Mouse (Mus musculus): ENCODE results near the gene Pnkd.
"Not testable (repeated sequence)": the region's sequence is repeated elsewhere in the genome, so short reads cannot be mapped to it uniquely, and the experiment has no call there.

The Pnkd gene

GRCm38 (mm10) chr1:74332241-74332763, 47.6 kb downstream of the Pnkd start:
- DNase-seq: peak; percentile 98

DNA sequence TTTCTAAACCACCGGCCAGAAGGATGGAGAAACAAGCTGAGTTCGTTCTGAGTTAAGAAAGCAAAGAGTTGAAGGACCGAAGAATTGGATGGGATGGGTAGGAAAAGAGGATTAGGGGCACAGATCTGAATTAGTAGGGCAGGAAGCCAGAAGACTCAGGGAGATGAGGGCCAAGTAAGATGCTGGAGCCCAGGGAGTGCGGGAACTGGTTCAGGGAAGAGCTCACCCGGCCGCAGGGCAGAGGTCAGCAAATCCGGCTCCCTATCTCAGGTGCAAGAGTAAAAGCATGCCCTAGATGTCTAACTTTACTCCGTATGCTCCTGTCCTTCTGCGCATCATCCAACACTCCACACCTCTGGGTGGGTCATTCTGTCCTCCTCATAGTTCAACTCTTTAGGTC, 48.2 kb downstream of the Pnkd start:
- DNase-seq: no peak

DNA sequence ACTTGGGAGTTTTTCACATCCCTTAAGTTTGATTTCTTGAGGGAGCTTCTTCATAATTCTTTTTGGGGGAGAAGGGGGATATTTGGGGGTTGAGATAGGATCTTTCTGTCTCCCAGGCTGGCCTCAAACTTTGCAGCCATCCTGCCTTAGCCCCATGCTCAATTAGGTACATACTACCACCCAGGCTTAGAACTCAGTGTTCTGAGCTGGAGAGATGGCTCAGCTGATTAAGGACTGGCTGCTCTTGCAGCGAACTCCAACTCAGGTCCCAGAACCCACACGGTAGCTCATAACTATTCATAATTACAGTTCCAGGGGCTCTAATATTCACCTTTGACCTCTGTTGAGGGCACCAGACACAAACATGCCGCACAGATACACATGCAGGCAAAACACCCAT, 49.9 kb downstream of the Pnkd start:
- DNase-seq: no peak

GRCm38 (mm10) chr1:74335033-74335432, 50.3 kb downstream of the Pnkd start:
- DNase-seq: no peak

DNA sequence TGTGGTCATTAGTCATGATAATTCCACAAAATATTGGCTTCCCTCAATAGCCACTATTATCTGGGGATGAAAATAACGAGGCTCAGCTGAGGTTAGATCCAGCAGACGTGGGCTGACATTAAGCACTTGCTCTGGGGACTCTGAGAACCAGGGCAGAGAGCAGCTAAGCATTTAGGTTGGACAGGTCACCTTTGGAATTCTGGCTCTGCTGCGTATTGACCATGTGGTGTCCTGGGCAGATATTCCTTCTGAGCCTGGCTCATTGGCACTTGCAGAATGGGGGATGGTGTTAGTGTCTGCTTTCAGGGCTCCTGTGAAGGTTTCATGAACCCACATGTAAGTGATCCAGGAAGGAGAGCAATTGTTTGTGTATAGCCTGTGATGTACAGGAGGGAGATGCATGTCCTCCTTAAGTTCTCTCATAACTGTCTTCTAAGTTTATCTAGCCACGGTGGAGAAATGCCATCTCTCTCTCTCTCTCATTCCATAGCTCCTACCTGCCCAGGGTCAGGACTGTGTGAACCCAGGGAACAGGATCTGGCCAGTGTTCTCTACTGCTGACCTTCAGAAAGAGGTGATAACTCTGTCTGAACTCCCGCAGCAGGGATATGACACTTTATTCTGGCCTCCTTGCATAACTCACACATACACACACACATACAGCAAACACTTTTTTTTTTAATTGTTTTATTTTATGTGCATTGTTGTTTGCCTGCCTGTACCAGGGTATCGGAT, 50.9 kb downstream of the Pnkd start:
- DNase-seq: no peak

DNA sequence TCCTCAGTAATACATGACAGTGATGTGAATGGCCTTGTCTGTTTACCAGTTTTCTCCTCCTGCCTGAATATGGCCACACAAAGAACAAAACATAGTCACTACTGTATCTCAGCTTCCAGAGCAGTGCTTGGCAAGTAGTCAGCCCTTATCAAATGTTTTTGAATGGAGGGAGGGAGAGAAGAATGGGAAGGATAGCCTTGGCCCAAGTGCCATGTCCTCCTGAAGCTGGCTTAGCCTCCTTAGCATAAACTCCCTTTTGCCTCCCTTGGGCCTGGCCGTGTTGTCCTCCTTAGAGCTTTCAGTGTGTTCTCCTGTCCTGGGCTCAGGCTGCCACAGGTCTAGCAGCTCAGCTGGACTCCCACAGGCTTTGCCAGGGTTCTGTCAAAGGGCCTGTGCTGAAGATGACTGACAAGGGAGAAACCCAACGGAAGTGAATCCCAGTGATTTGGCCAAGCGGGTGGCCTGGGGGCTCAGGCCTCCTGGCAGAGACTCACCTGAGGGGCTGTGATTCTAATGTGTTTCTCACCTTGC, 52.6 kb downstream of the Pnkd start:
- DNase-seq: no peak

DNA sequence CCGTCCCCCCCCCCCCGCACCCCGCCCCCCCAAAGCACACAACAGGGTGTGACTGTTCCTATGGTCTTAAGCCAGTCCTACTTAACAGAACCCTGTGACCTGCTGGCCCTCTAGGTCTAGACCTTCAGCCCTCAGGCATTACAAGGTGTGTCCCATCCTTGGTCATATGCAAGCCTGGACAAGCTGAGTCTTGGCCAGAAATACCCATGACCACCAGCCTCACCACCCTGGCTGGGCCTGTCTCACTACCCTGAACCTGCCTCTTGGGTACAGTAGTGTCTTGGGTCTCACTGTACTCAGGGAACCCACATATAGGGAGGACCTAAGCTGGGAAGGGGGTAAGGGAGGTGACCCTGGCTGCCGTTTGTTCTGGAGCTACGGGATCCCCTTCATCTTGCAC, 53.3 kb downstream of the Pnkd start:
- DNase-seq: no peak

DNA sequence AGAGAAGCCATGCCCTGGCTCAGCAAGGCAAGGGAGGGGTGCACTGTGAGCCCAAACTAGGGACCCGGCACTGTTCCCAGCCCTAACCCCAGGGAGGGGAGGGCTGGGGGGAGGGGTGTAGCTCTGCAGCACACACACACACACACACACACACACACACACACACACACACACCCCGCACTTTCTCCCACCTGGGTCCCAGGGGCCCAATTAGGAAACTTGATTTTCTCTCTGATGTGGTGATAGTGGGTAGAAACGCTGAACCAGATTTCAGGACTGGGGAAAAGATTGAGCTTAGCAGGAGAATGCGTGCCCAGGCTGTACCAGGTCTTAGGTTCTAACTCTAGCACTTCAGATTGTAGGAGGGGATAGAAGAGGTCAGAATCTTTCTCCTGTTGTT, 53.9 kb downstream of the Pnkd start:
- DNase-seq: no peak

- DNase-seq: no peak
Measured at GRCm38 (mm10) chr1:74339917-74340316, 55.2 kb downstream of the Pnkd start.

- no peak for DNase-seq
Measured at GRCm38 (mm10) chr1:74340361-74340764, 55.6 kb downstream of the Pnkd start.

DNA sequence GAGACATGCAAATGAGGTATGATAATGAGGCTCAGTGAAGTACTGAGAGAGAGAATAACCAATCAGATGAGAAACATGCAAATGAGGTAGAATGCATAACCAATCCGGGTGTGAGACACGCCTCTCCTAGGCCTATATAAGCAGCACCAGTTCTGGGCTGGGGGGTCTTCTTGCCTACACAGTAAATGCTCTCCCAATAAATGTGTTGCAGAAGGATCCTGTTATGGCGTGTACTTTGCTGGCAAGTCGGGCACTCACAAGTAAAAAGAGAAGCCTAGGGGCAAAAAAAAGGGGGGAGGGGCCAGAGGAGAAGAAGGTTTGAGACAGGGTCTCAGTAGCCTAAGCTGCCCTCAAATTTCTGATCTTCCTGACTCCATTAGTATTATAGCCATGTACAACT, 56.3 kb downstream of the Pnkd start:
- not testable (repeated sequence) for DNase-seq

DNA sequence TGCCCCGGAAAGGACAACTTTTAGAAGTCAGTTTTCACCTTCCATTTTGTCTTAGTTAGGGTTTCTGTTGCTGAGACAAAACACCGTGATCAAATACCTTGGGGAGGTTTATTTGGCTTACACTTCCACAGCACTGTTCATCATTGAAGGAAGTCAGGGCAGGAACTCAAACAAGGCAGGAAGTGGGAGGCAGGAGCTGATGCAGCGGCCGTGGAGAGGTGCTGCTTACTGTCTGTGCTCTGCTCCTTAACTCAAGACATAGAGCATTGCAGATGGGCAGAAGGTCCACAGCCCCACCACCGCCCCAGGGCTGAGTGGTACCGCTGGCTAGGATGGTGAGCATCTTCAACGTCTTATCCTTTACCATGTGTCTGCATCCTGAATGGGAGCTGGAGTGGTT, 57.2 kb downstream of the Pnkd start:
- no peak for DNase-seq

- no peak for DNase-seq
Measured at GRCm38 (mm10) chr1:74342308-74342707, 57.6 kb downstream of the Pnkd start.

GRCm38 (mm10) chr1:74343161-74343560, 58.4 kb downstream of the Pnkd start:
- no peak for DNase-seq

DNA sequence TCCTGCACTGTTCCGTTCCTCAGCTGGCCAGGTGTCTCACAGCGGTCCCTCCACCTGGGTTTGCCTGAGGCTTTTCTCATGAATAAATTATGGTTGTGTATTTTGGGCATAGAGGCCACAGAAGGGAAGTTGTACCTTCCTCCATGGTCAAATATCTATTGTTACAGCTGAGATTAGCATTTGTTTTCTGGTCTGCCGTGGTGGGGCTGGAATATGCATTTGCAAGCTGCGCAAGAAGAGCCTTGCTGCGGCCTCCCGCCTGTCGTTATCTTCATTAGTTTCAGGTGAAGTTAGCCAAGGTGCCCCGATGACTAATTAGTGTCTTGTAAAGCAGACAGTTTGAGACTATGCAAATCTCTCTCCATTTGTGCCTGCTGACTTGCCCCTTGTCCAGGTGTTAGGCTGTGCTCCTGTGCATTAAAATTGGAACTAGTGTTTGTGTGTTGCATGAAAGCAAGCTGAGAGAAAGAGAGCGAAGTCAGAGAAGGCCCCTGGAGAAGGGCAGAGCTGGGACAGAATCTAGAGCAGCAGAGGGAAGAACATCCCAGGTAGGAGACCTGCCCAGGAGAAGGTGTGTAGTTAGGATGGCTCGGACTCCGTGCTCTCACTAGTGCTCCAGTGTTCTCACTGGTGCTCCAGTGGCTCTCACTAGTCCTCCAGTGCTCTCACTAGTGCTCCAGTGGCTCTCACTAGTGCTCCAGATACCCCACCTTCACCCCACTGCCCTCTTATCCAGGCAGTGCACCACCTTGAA, 59.6 kb downstream of the Pnkd start:
- DNase-seq: no peak

GRCm38 (mm10) chr1:74351185-74351769, 66.5 kb downstream of the Pnkd start:
- DNase-seq: no peak

DNA sequence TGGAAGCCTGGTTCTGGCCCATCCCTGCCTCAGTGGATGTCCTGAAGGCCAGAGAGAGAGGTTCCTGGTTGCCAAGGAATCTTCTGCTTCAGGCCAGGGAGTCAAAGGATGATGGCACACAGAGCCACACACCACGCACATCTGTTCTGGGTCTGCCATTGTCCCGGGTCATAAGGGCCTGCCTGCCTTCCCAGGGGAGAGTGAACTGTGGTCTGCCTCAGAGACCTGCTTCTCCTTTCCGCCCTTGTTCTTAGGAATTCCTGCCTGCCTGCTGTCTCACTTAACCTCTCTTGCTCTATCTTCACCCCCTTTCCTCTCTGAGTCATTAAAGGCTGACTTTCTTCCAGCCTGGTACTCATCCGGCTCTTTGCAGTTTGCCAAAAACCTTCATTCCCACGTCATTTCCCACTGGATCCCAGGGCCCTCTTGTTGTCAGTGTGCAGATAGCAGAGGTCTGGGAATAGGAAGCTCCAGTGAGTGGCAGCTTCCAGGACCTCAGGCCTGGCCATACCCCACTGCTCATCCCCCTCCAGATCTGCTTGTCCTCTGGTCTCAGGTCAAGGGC, 67.9 kb downstream of the Pnkd start:
- DNase-seq: no peak

- DNase-seq: no peak
Measured at GRCm38 (mm10) chr1:74353453-74354229, 68.9 kb downstream of the Pnkd start.

- DNase-seq: no peak
Measured at GRCm38 (mm10) chr1:74357531-74357930, 72.8 kb downstream of the Pnkd start.

DNA sequence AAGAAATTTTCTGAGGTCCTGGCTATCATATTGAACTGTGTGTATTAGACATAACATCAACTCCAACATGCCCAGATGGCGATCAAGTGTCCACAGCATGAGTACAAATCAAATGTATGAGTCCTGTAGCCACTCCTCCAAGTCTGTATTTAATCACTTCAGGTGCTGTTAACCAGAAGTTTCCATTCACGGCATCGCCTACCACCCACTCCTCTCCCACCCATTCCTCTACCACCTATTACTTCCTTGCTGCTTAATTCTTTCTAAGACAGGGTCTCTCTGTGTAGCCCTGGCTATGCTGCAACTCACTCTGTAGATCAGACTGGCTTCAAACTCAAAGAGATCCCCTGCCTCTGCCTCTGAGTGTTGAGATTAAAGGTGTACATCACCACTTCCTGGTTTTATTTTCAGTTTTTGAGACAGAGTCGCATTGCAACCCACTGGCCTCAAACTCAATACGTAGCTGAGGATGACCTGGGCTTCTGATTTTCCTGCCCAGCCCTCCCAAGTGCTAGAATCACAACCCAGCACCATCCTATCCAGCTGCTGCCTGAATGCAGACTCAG, 75.3 kb downstream of the Pnkd start:
- DNase-seq: no peak

DNA sequence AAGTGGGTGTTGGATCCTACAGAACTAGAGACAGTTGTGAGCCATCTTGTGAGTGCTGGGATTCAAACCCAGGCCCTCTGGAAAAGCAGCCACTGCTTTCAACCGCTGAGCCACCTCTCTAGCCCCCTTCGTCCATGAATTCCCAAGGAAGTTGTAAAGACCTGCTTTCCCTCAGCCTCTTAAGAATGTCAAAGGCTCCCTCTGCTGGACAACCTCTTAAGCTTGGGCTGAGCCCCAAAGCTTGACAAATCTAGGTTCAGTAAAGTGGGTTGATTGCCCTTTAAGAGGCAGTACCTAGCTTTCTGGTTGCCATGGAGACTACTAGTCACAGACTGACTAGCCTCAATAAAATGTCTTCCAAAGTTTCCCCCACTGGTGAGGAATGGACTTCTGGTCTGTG, 77.1 kb downstream of the Pnkd start, which contains the start of gene Catip:
Gene Catip, plus strand, starts transcription at position 297 of the 400 bp plus-strand sequence.
- peak; percentile 85 for DNase-seq
